Mouse (Mus musculus) adrenal gland, postnatal 10 days (tissue): ENCODE data around the gene Nrarp. TPM values are rescaled to one million over a fixed set of nuclear protein-coding genes. Genes with fewer than 3 reads are reported as not detected.
A peak's percentile ranks its signal among the peaks of the same experiment; 100 is the strongest.

Experiments used
- DNase-seq: peaks from one replicate; pipeline ENCODE4 v3.0.0; 2021; ENCODE audit warnings: mixed read lengths
- long read RNA-seq, 2 experiments: library from polyadenylated mRNA; stranded (forward); transcript quantifications; one replicate each; pipeline ENCODE4 v2.0.0; 2021
- total RNA-seq, 2 experiments: library from RNA; stranded (reverse); gene quantifications; 2 replicates each; pipeline ENCODE4 v1.2.3; 2021

Gene Nrarp
- total RNA-seq: 10 to 100 TPM; 15.1 to 15.5 TPM
- long read RNA-seq, experiment 1, transcript Nrarp-201 (1 exons, 2,582 nt): major isoform, 39 of 39 reads
- long read RNA-seq, experiment 1, partial matches to known transcripts: 0 of 39 reads
- long read RNA-seq, experiment 1, other reads (novel, unspliced or antisense): 0 of 39 reads
- long read RNA-seq, experiment 2, transcript Nrarp-201 (1 exons, 2,582 nt): major isoform, 31 of 31 reads
- long read RNA-seq, experiment 2, partial matches to known transcripts: 0 of 31 reads
- long read RNA-seq, experiment 2, other reads (novel, unspliced or antisense): 0 of 31 reads

DNA sequence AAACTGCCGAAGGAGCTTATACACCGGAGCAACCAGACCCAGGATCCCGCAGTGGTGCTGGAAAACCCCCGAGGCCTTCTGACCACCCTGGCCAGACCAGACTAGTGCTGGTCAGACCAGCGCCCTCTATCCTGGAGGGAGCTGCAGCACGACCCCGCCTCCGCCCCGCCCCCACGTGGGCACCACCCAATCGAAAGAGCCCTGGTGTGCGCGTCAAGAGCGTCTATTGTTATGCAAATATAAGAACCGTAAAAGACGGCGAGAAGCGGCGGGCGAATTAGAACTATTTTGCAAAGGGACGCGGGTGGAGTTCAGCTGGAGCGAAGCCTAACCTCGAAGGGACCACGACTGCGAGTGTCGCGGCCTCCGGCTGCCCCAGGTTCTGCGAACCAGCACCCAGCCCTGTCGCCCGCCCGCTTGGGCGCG lies at the start of gene Nrarp:
Nrarp (plus strand) TSS at position 281 of the 426 bp plus-strand sequence.
- DNase-seq: peak; percentile 94

DNA sequence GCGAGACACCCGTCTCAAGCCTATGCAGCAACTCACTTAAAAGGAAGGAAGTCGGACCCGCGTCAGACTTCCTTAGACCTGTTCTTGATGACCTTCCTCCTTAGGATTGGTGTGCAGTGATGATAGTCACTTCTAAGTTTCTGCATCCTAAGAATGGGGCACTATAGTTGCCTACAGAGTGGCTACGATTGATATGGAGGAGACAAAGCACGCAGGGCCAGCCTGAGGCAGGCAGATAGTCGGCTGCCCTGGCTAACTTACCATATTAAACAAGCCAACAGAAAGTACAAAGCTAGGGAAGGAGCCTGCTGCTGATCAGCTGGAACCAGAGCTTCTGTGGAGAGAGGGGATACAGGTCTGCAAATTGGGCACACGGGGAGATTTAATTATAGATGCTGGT lies 49.0 kb upstream of the Nrarp start:
- no peak for DNase-seq

DNA sequence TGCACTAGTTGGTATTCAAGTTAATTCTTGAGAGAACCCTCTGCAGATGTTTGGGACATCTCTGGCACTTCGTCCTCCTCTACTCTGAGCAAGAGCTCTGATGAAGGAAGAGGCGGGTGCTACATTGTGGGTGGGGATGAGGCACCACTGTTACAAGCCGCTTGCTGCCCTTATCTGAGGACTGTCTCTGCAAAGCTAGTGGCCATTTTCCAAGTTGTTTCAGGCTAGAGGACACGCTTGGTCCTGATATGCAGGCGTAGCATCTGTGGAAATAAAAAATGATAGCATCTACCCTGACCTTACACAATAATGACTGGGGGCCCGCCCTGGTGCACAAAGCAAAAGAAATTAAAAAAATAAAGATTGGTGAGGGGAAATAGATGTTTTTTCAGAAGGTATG lies 42.7 kb upstream of the Nrarp start:
- no peak for DNase-seq

DNA sequence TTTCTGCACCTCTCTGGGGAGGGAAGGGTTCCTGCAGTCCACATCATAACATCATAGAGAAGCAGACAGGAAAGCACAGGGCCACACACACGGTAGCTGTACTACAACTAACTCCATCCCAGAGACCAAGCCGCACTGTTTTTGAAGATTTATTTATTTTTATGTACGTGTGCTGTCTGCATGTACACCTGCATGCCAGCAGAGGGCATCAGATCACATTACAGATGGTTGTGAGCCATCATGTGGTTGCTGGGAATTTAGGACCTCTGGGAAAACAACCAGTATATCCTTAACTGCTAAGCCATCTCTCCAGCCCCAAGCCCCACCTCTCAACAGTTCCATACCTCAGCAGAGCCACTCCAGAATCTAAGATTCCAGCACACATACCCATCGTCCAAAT lies 39.4 kb upstream of the Nrarp start:
- no peak for DNase-seq

DNA sequence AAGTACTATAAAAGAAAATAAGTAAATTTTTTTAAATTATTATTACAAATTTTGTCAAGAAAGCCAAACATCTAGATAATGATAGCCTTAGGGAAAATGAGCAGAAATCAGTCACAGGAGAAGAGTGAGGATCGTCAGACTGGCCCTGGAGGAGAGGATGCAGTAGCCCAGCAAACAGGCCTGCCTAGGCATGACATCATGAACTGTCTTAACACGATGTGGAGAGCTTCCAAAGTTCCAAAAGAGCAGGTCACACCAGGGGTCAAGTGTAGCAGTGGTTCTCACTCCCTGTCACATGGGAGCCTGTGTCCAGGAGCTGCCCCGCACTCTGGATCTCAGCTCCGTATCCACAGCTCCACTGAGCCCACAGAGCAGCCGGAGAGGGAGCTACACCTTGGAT lies 38.6 kb upstream of the Nrarp start:
- no peak for DNase-seq

DNA sequence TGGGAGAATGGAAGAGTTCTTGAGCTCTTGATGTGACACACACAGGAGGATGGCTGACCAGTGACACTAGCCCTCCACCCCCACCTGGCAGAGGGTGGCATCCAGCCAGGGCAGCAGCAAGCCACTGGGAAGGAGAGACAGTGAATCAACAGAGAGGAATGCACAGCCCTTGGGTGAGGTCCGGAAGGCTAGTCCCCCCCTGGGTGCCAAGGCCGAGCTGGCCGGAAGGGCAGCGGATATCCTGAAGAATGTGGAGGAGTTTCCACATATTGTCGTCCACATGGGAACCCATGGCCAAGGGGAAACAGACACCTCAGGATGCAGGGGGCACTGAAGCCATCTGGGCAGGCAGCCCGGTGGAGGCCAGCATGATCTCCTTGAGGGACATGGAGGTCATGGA lies 35.2 kb upstream of the Nrarp start:
- DNase-seq: peak; percentile 84

DNA sequence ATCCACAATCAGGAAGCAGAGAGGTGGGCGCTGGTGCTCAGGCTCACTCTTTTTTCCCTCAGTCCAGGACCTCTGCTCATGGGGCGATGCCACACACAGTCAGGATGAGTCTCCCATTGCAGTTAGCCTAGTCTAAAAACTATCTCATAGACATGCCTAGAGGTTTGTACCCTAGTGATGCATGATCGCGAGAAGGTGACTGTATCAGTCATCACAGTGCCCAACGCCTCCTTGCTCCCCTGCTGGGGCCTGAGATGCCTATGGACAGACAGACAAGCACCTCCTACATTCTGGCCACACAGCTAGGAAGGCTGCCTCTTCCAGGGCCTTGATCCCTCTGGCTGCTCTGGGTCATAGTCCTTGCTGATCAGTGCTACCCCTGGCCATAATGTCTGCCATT lies 33.2 kb upstream of the Nrarp start:
- DNase-seq: no peak

DNA sequence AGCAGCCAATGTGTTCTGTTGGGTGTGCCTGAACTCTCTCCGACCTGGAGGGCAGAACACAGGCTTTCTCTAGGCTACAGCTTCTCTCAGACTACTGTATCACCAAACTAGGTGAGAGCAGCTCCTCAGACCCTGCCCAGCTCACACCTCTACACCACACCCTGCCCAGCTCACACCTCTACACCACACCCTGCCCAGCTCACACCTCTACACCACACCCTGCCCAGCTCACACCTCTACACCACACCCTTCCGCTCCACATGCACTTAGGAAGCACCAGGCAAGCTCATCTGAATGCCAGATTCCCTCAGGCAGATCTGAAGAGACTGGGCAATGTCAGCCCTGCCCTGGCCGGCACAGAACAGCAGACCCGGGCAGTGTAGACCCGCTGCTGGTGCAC lies 32.7 kb upstream of the Nrarp start:
- DNase-seq: no peak

DNA sequence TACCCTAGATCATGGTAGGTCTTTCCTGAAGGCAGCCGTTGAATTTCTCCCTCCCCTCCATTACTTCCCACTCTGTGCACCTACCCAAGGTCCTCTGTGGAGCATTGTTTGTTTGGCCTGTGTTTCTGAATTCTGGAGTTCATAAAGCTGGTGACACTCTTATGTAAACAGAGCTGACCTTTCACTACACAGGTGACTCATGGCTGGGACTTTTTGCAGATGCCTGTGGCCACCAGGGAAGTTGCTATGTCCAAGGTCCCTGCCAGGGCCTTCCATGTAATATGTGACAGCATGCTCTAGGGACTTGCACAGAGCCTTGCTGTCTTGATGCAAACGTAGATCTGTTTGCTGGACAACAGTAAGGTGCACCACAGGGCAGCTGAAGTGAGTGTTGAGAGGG lies 30.9 kb upstream of the Nrarp start:
- DNase-seq: peak; percentile 48

DNA sequence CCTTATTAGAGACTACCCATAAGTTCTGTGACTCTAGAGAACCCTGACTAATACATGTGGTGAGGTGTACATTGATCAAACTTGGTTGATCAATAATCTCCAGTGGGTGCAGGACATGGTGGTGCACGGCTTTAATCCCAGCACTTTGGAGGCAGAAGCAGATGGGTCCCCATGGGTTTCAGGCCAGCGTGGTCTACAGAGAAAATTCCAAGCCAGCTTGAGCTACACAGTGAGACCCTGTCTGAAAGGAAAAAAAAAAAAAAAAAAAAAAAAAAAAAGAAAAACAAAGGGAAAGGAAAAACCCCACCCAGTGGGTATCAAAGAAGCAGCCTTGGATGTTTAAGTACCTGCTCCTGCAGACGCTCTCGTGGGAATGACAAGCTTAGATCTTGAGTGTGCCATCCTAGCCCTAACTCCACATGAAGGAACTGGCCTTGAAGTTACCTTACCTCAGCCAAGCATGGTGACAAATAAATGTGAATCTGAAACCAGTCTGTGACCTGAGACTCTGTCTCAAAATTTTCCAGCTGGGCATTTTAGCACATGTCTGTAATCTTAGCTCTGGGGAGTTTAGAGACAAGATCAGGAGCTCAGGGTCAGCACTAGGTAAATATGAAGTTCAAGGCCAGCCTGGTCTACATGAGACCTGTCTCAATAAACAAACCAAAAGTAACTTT lies 29.1 kb upstream of the Nrarp start:
- no peak for DNase-seq

DNA sequence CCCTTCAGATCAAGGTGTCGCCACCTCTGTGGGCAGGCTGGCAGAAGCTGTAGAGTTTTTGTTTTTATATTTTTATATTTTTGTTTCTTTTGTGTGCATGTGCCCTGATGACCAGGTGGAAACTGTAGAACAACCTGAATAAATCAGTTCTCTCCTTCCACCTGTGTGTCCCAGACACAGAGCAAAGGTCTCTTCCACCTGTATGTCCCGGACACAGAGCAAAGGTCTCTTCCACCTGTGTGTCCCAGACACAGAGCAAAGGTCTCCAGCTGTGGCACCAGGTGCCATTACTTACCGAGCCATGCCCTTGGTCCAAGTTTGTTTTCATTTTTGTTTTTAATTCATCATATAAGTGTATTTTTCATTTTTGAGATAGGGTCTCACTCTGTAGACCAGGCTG lies 24.4 kb upstream of the Nrarp start:
- no peak for DNase-seq

DNA sequence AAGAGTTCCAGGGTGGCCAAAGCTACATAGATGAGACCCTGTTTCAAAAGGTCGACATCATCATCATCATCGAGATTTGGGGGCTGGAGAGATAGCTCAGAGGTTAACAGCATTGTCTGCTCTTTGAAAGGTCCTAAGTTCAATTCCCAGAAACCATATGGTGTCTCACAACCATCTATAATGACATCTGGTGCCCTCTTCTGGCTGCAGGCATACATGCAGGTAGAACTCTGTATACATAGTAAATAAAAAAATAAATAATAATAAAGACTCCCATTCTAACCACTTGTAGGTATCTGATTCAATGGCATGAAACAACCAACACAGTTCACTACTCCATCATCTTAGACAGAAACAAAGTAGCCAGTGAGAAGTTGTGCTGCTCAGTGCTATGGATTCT lies 23.6 kb upstream of the Nrarp start:
- DNase-seq: no peak

DNA sequence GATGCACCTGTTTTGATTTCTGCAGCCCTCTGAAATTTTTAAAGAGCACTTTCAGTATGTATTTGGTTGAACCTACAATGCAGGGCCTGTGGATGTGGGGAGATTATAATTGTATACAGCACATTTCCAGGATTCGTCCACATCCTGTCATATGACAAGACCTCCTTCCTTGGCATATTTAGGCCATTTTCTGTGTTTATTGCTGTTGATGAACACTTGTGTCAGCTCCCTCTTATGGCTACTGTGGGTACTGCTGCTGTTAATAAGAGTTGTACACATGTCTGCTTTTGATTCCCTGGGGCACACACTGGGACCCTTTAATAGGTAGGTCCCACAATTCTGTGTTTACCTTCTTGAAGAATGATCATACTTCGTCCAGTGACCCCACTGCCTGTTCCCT lies 22.9 kb upstream of the Nrarp start:
- peak; percentile 69 for DNase-seq

DNA sequence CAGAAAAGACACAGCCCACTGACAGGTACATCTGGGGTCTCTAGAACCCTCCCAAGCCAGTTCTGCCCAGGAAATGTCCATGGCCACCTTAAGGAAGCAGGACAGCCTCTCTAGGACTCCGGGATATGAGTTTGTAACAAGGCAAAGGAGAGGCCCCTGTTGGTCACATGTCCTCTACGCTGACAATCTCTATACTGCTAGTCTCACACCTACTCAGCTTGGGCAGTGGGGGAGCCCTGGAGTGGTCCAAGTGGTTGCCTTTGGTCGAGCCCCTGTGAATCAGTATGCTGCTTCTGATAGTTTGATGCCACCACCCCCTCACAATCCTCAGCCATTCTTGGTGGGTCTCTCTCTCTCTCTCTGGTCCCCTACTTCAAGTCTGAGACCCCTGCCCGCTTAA lies 13.1 kb upstream of the Nrarp start:
- no peak for DNase-seq

DNA sequence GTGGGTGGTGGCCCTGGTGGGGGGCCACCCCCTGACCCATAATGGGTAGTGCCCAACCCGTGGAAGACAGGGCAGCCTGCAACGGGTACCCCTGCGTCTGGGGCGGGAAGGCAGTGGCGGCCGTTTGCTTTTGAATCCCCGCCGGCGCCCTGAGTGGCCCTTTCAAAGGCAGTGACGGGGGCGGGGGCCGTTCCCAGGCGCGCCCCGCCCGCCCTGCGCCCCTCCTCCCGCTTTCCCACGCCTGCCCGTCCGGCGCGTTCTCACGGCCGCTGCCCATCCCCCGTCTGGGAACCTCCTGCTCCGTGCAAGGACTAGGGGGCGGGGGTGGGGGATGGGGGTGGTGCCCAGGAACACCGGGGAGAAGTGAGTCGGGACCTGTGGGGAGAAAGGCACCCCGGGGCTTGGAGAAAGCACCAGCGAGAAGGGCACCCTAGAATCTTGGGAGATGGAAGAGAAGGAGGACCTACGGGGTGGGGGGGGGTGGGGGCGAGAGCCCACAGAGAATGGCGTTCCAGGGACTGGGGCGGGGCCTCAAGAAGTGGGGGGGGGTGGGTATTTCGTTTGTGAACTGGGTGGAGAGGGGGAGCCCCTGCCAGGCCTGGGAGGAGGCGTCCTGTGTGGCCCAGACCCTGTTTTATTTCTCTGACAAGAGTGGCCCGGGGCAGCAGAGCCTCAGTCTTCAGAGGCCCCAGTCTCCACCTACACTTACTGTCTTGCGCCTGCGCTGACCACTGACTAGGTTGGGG lies 12.5 kb upstream of the Nrarp start:
- DNase-seq: peak; percentile 83

DNA sequence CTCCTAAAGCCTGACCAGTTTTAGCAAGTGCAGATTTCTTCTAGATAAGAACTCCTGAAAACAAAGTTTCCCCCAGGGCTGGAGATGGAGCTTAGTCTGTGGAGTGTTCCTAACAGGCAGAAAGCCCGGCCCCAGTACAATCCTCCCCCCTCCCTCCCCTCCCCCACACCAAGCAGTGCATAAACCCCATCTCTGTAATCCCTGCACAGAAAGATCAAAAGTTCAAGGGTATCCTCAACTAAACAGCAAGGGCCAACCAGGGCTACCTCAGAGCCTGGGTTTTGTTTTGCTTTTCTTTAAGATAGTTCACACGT lies 11.9 kb upstream of the Nrarp start:
- DNase-seq: no peak

DNA sequence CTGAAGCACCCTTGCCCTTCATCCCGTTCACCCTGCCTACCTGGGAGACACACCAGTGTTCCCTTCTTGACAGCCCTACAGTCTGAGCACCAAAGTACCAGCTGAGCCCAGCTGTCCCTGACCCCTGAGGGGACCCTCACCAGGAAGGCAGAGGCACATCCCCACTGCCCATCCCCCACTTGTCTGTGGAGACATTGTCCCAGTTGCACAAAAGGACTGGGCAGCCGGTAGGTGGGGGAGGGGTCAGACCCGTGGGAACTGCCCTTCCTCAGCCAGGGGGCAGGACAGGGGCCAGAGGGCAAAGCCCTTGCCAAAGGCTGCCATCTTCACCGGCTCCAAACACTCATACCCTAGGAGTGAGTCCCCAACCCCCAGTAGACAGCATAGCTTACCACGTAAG lies 10.8 kb upstream of the Nrarp start:
- DNase-seq: no peak

DNA sequence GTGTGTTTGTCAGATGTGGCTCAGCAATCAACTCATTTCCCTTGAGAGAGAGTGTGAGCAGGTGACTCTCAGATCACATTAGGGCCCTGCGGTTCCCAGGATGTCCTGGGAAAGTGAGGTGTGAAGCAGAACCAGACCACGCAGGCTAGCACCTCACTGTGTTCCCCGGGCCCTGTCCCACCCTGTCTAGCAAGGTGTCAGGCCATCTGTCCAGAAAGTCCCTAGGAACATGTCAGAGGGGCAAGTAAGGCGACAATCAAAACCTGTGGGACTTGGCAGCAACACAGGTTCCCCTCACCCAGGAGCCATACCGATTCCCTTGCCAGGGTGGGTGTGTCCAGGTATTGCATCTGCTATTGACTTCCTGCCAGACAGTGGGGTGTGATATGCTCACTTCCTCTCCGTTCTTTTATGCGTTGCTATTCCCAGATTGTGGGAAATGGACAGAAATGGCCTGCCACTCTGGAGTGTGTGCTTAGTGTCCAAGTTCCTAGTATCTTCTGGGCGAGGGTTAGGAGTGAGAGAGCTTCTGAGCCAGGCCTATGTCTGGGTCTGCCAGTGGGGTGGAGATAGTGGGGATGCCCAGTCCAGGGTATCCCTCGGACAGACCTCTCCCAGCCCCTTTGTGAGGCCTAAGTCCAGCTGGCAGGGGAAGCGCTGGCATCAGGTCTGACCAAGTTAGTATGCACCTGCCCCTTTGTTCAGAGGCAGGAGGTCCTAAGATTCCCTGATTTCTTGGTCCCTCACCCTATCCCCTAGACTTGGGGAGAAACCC lies 10.0 kb upstream of the Nrarp start:
- no peak for DNase-seq

DNA sequence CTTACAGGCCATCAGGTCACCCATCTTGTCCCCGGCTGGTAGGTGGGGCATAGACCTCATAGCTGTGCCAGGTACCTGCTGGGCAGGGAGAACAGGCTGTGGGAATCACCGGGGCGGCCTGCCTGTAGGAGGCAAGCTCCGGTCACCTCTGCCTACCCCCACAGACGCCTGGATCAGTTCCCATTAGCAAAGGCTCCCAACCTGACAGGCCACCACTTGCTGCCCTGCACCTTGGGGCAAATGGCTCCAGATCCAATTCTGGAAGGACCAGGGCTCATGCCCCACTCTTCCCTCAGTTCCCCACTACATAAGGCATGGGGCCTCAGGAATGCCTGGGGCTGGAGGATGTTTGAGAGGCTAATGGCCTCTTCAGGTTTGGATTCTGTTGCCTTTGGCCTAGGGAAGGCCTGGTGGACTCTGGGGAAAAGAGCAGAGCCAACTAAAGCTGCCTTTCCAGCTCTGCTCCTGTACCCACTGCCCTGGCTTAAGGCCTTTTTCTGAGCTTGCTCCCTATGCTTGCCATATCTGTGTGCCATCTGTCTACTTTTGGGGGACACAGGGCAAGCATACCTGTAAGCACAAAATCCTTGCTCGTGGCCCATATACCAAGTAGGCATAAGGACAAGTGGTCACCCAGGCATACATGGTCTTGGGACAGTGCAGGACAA lies 9.3 kb upstream of the Nrarp start:
- DNase-seq: no peak

DNA sequence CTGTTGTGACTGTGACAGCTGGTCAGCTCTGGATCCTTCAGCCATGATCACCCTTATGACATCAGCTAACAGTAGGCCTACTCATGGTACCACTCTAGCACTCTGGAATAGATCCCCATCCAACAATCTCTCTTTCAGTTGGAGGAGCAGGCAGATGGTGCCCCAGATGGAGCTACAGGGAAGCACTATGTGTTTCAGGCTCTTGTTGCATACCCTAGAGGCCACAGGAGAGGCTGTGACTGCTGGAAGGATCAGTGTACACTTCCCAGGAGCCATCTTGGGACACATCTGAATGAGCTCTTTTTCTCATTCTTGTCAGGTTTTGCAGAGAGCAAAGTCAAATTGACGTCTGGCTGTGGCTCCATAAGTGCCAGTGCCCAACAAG lies 8.8 kb upstream of the Nrarp start:
- no peak for DNase-seq

DNA sequence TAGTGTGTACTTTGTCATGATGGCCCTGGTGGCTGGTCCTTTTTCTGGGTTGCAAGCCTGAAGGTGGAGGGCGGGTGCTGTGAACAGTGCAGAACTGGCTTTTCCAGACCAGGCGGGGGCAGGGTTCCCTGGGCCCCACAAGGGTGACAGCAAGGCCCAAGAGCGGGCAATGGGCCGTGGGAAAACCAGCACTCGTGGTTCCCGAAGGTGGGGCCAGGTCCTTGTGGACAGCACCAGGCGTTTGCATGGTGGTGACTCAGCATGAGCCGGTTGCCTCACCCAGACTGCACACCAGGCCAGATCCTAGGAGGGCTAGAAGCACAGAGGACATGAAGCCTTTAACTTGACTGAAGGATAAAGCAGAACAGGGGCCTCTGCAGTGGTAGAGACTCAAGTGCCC lies 7.9 kb upstream of the Nrarp start:
- no peak for DNase-seq

DNA sequence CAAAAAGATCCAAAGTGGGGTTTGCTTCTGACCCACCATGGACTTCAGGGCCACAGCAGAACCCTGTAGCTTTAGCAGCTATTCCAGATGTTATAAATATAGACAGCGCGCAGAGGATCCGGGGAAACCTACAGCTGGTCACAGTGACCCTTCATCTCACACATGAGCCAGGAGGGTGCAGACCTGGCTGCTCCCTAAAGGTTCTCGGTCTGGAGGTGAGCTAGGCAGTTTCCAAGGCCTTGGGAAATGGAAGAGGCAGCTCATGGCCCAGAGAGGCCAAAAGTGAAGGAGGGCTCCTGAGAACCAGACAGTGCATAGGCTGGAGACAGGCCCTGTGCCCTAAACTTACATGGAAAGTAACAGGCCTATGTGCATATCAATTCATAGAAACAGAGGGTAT lies 6.7 kb upstream of the Nrarp start:
- no peak for DNase-seq
